Mouse (Mus musculus) urinary bladder, postnatal 36 days (tissue): ENCODE measurements around the gene AI481877.

Experiments used
- DNase-seq, 2 experiments: peaks; one replicate each; pipeline ENCODE4 v3.0.0; 2022; ENCODE audit warnings: low spot score in 2 of 2, mixed read lengths in 1 of 2

The AI481877 gene

GRCm38 (mm10) chr4:59125053-59125452, 13.7 kb downstream of the AI481877 start:
- DNase-seq: no peak

GRCm38 (mm10) chr4:59123557-59123956, 15.2 kb downstream of the AI481877 start:
- no peak for DNase-seq

DNA sequence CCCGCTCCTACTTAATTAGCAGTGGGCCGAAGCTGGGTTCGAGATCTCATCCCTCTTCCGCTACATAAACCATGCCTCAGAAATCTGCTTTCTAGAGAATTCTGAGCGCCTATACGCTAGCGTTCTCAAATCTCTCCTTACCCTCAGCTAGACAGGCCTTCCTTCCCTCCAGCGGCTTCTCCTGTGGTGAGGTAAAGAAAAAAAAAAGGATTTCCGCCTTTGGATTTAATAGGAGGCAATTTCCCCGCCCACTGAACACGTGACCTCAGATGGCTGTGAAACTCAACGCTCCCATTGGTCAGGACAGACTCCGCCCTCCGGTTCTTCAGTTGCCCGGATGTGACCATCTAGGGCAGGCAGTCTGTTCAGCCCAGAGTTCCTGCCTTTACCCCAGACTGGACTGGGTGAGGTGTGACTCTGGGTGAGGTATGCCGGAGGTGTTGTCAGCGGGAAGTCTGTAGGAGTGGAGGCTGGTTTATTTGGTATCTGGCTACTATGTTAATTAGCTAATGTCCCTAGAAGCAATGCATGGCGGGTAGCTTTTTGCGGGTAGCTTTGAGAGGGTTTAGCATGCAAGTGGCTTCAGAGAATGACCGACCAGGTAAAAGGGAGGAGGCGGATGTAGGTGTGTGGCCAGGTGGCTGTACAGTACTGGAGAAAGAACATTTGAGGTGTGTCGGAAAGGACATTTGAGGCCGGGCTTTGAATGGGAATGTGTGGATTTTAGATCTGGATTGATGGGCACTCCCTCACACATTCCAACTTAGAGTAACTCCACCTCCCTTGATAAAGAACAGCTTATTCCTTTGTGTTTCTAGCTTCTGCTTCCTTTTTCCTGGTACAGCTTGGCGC, 20.9 kb downstream of the AI481877 start:
- DNase-seq: no peak

DNA sequence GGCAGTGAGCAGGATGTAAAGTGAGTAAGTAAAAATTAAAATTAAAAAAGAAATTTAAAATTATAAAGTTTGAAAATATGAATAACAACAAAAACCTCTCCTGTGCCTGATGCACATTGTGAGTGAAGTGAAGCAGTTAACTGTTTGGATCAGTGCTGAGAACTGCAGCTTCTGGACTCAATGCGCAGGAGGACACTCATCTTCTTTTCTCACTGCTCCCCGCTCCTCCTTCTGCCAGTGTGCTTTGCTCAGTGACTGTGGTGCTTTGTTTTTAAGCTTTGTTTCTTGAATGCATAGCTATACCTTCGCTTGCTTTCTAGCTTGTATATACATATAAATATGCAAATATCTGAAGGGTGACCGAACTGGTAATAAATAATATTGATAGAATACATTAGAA, 30.1 kb downstream of the AI481877 start:
- DNase-seq: no peak

DNA sequence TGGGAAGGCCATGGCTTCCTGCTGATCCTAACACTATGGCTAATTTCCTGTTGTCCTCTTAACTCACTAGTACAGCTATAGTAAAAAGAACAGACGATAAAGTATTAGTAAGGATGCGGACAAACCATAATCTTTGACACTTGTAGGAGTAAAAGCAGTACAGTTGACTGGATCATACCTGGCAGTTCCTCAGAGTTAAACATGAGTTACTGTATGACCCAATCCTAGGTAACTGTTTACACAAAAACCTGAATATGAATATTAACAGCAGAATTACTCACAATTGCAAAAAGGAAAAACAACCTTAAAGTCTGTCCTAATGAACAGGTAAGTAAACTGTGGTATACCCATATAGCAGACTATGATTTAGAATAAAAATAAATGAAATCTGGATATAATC, 30.9 kb downstream of the AI481877 start:
- DNase-seq: no peak

- DNase-seq: no peak
Observed at GRCm38 (mm10) chr4:59106661-59107060, 32.1 kb downstream of the AI481877 start.

DNA sequence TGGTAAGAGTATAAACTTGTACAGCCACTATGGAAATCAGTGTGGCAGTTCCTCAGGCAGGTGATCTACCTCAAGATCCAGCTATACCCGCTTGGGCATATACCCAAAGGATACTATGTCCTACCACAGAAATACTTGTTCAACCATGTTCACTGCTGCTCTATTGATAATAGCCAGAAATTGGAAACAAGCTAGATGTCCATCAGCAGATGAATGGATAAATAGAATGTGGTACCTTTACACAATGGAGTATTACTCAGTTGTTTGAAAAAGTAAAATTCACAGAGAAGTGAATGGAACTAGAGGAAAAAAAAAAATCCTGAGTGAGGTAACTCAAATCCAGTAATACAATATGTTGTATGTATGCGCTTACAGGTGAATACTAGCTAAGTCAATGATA, 34.6 kb downstream of the AI481877 start:
- no peak for DNase-seq

- peak; percentile 66 to 74 for DNase-seq
Observed at GRCm38 (mm10) chr4:59096393-59096792, 42.4 kb downstream of the AI481877 start.

GRCm38 (mm10) chr4:59089391-59089790, 49.4 kb downstream of the AI481877 start:
- DNase-seq: no peak

DNA sequence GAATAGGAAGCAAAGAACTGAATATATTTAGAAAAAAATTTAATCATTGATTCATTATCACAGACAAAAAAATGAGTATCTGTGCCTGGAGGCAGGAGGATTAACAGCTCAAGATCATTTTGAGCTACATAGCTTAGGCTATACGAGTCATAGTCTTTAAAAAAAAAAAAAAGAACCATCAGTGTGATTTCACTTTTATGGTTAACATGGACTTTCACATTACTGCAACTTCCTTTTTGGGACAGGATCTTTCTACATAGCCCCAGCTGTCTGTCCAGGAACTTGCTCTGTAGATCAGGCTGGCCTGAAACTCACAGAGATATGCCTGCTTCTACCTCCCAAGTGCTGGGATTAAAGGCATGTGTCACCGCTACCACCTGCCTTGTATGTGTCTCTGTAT, 55.4 kb downstream of the AI481877 start:
- no peak for DNase-seq

- no peak for DNase-seq
Observed at GRCm38 (mm10) chr4:59069276-59069675, 69.5 kb downstream of the AI481877 start.

DNA sequence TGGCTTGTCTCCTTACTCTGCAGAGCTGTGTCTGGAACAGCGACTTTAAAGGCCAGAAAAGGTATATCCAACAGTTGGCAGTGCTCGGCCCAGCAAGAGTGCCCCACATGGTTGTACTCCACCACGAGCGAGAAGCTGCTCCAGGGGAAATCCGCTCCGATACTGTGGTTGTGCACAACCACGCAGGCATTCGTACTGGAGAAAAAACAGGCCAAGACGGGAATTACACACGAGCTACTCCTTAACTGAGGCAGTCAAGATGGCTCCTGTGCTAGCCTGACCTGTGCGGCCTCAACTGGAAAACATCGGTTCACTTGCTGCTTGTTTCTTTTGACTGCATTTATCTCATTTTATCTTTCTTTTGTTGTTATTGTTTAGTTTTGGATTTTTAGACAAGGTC, 76.3 kb downstream of the AI481877 start:
- DNase-seq: no peak

DNA sequence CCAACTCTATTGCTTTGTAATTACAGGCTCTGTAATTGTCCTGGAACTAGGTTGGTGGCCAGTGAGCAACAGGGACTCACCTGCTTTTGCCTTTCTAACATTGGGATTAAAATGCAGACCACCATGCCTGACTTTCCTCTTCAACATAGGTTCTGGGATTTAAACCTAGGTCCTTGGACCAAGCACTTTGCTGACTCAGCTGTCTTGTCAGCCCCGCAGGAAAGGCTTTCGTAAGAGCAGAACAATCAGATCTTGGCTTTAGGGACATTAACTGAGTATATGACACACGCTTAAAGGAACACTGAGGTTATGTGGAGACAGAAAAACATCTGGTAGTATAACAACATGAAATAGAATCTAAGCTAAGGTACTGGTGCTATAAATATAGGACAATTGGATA, 80.9 kb downstream of the AI481877 start:
- no peak for DNase-seq

DNA sequence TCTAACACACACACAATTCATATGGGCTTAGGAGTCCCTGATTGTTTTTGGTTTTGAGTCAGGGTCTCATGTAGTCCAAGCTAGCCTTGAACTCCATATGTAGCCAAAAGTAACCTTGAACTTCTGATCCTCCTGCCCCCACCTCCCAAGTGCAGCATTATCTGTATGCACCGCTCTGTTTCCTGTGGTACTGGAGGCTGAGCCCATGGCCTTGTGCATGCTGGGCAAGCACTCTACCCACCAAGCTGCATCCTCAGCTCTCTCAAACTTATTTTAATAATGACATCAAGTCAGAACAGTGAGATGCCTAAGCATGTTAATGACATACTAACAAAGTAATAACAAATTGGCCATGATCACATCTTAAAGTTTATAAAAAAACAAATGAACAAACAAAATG, 87.7 kb downstream of the AI481877 start:
- DNase-seq: no peak

DNA sequence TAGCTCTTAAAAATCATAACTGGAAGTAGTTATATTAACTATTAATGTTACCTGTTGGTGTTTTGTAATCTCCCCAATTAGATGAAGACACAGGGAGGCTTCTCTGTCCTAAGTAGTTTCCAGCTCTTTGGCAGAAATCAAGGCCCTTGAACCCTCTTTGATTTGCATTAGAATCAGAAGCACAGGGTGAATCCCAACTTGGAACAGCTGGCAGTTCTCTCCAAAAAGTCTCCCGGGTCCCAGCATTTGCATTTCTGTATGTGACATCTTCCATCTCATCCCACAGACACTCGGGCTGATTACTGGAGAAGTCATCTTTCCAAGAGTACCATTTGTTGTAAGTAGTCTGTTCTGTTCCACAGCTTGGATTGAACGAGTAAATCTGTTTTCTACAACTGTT, 91.6 kb downstream of the AI481877 start:
- no peak for DNase-seq

GRCm38 (mm10) chr4:59043891-59044290, 94.9 kb downstream of the AI481877 start:
- DNase-seq: no peak

GRCm38 (mm10) chr4:59043074-59043473, 95.7 kb downstream of the AI481877 start:
- DNase-seq: no peak

DNA sequence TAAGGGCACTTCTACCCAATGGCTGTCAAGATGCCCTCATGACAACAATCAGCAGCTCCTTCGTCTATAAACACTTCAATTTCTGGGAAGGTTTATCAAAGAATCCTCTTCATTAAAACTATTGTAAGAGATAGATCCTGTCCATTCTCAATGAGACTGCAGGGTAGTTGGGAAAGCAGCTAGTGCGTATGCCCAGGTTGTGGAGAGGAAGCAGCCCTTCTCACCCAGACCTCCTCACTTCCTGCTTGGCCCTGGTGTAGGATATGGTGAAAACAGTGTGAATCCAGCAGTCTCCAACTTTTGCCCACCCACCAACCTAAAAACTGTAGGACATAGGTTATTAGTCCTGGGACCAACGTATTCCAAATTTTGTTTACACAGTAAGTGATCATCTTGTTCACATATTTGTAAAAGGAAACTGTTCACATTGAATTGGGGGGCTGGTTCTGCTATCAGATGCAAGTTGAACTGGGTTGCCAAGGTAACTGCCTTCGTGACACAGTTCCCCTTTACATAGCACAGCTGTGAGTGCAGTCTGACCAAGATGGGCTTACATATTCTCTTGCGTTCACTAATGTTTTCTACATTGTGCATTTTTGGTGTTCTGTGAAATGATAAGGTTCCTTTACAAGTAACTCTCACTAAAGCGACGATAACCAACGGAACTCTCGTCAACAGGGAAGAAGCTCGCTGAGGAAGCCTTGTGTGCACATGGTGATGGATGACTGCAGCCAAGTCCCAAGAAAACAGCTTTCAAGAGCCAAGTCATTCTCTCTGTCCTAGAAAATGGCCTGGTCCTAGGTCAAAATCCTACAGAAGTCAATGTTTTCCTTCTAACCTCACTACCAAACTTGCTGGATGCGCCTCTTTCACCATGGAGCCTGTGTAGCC, 98.1 kb downstream of the AI481877 start:
- DNase-seq: no peak

DNA sequence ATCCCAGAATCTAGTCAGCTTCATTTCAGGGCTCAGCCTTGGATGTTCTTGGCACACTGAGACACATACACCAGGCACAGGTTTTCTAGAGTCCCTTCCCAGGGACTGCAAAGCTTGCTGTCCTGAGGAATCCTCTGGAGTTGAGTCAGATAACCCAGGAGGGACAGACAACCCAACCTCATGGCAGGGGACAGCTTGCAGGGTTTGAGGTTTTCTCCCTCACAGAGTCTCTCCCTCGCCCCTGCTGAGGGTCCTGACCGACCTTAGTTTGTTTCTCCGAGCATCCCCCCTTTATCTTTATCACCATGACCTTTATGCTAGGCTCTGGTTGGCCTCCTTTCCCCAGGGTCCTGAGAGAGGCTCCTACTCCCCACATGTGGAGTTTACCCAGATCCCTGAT, 101.3 kb downstream of the AI481877 start:
- DNase-seq: no peak

GRCm38 (mm10) chr4:59036490-59037127, 102.2 kb downstream of the AI481877 start:
- peak; percentile 62 to 68 for DNase-seq

DNA sequence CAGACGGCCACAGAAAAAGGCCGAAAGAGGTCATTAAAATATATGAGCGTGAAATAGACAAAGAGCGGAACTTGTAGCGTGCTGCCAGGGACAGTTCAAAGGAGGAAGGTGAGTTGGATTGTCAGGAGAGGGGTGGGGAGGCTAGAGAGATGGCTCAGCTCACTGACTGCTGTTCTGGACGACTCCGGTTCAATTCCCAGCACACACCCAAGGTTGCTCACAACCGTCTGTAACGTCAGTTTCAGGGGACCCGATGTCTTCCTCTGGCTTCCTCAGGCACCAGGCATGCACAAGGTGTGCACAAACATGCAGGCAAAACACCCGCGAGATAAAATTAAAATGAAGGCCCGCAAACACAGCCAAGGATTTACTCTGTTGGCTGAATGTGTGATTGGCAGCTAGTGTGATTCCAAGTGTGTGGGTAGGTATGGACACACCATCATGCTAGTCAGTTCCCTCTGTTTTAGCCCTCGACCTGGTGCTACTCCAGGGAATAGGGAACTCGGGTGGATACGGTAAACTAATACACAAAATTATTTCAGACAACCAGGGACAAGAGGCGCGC, 102.9 kb downstream of the AI481877 start:
- no peak for DNase-seq
